Mouse (Mus musculus): ENCODE data around the gene Plekho2. TPM values are rescaled to one million over a fixed set of nuclear protein-coding genes. Genes with fewer than 3 reads are reported as not detected.

The Plekho2 gene
- total and polyA plus RNA-seq, 2 experiments from 2014 or later, result 4.0 to 5.4 TPM

DNA sequence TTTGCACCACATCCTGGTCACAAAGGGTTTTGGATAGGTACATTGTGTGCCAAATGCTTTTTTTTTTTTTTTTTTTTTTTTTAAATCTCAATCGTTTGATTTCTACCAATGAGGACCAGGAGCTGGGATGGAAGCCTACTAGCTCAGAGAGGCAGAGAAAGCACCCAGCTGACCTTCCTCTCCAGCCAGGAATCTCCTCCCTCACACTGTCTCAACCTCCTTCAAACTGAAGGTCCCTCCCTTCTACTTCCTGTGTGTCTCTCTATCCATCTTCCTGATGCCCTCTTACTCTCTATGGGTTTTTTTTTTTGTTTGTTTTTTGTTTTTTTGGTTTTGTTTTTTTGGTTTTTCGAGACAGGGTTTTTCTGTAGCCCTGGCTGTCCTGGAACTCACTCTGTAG, 21.1 kb upstream of the Plekho2 start:
- Histone ChIP-seq H3K27me3 (ENCODE audit: insufficient read depth, low read length) (no peaks in the 10 kb centered on the region), H3K36me3 (ENCODE audit: insufficient read depth) (no peaks in the 10 kb centered on the region), H3K9me3 (ENCODE audit: low read length) (no peaks in the 10 kb centered on the region), H3K27ac (ENCODE audit: low read depth, low read length) (no peak overlapping the region), H3K9ac (no peak overlapping the region), H3K4me2 (ENCODE audit: low read depth) (no peak overlapping the region), H3K4me3 (ENCODE audit: low read depth, low read length) (no peak overlapping the region), H3K4me1 (ENCODE audit: insufficient read depth) (no peaks in the 10 kb centered on the region)
- 76% methylated on average over 2 of the region's 2 CpGs for WGBS
- no peak for TF ChIP-seq CTCF (IDR thresholded peaks at IDR 0.05; ENCODE audit: low read depth)
- ATAC-seq (no peak), DNase-seq (no peak)

DNA sequence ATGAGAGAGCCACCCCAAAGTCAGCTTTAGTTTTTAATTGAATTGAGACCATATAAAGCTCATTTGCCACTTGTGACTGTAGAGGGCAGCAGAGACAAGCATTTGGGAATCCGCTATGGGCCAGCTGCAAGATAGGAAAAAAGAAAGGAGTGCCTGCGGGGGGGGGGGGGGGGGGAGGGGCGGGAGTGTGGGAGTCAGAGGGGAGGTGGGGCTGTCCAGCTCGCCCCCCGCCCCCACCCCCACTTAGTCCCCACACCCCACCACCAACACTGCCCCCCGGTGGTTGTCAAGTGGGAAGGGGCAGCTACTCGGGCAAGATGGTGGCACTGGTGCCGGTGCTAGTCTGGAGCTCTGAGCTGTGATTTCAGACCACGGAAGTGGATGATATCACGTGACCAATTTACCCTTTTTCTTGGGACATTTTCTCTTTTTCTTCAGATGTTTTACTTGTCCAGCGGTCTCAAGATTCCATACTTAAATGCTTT, 19.0 kb upstream of the Plekho2 start:
- no peaks in the 10 kb centered on the region for H3K27me3 ChIP-seq (ENCODE audit: insufficient read depth, low read length)
- H3K36me3 ChIP-seq (ENCODE audit: insufficient read depth), result no peaks in the 10 kb centered on the region
- H3K4me1 ChIP-seq (ENCODE audit: insufficient read depth), result no peaks in the 10 kb centered on the region
- 51% methylated on average over 7 of the region's 11 CpGs for WGBS
- DNase-seq (peak; percentile 74), ATAC-seq (peak; percentile 29; the same call in 1 of the 2 replicates)
- no peaks in the 10 kb centered on the region for H3K9me3 ChIP-seq (ENCODE audit: low read length)
- H3K4me2 ChIP-seq (ENCODE audit: low read depth), result peak overlapping the region; percentile 21; the same call in 1 of the 2 replicates
- no peak overlapping the region for H3K4me3 ChIP-seq (ENCODE audit: low read depth, low read length)
- H3K27ac ChIP-seq (ENCODE audit: low read depth, low read length), result no peak overlapping the region
- TF ChIP-seq CTCF (IDR thresholded peaks at IDR 0.05; ENCODE audit: low read depth), result peak; percentile 66
- no peak overlapping the region for H3K9ac ChIP-seq

DNA sequence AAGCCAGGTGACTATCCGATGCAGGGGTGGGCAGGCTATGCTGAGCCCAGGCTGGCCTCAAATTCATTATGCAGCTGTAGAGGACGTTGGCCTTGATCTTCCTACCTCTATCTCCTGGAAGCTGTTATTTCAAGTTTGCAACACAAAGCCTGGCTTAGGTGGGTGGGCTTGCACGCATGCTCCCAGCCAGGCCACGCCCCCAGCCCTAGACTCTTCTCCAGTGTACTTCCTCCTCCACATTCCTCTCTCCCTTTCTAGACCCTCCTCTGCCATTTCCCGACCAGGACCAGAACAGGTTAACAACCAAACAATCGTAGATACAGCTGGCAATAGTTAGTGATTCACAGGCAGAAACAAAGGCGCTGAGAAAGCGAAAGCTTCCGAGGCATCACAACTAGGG, 13.8 kb upstream of the Plekho2 start:
- H3K4me3 ChIP-seq (ENCODE audit: low read depth, low read length), result no peak overlapping the region
- H3K27ac ChIP-seq (ENCODE audit: low read depth, low read length), result no peak overlapping the region
- no peaks in the 10 kb centered on the region for H3K4me1 ChIP-seq (ENCODE audit: insufficient read depth)
- no peak for ATAC-seq
- H3K36me3 ChIP-seq (ENCODE audit: insufficient read depth), result no peaks in the 10 kb centered on the region
- no peaks in the 10 kb centered on the region for H3K9me3 ChIP-seq (ENCODE audit: low read length)
- 89% methylated on average over 9 of the region's 9 CpGs for WGBS
- no peak for DNase-seq
- H3K4me2 ChIP-seq (ENCODE audit: low read depth), result no peak overlapping the region
- H3K9ac ChIP-seq, result no peak overlapping the region
- TF ChIP-seq CTCF (IDR thresholded peaks at IDR 0.05; ENCODE audit: low read depth), result no peak
- no peaks in the 10 kb centered on the region for H3K27me3 ChIP-seq (ENCODE audit: insufficient read depth, low read length)

DNA sequence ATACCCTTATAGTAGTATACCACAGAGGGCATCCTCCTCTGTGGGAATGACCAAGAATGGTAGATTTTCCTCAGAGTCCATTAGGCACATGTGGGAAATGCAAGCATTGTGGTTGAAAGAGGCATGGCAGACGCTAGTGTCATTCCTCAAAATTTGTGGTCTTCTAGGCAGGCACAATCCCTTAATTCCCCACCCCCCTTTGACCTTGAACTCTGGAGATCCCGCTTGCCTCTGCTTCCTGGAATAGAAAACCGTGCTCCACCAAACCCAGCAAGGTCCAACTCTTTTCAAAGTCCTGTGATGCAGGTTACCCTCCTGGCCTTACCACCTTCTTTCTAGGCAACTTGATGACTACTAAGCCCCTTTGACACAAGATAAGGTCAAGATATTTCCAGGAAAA, 12.9 kb upstream of the Plekho2 start:
- WGBS, result 91% methylated on average over 3 of the region's 3 CpGs
- Histone ChIP-seq H3K27ac (ENCODE audit: low read depth, low read length) (no peak overlapping the region), H3K4me2 (ENCODE audit: low read depth) (no peak overlapping the region)

DNA sequence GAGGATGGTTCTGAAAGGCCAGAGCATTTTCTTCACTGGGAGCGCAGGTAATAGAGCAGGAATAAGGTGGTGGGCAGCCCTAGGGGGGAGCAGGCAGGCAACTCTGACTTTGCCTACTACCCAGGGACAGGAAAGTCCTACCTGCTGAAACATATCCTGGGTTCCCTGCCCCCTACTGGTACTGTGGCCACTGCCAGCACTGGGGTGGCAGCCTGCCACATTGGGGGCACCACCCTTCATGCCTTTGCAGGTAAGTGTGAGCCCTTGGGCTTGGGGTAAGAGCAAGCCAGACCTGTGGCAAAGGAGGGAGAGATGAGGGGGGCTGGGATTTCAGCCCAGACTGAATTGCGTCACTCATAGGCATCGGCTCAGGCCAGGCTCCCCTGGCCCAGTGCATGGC, 9.3 kb upstream of the Plekho2 start:
- TF ChIP-seq CTCF (IDR thresholded peaks at IDR 0.05; ENCODE audit: low read depth), result no peak
- peaks cover 10% of the 10 kb centered on the region; the same call in 1 of the 2 replicates for H3K4me1 ChIP-seq (ENCODE audit: insufficient read depth)
- H3K27me3 ChIP-seq (ENCODE audit: insufficient read depth, low read length), result no peaks in the 10 kb centered on the region
- no peaks in the 10 kb centered on the region for H3K9me3 ChIP-seq (ENCODE audit: low read length)
- H3K9ac ChIP-seq, result 0 out of 2 replicates have a peak overlapping the region, but pooled peaks have one; percentile 10
- H3K27ac ChIP-seq (ENCODE audit: low read depth, low read length), result no peak overlapping the region
- peak overlapping the region; percentile 100; the same call in 1 of the 2 replicates for H3K4me2 ChIP-seq (ENCODE audit: low read depth)
- no peak overlapping the region for H3K4me3 ChIP-seq (ENCODE audit: low read depth, low read length)
- ATAC-seq (no peak), DNase-seq (no peak)
- H3K36me3 ChIP-seq (ENCODE audit: insufficient read depth), result no peaks in the 10 kb centered on the region
- 87% methylated on average over 3 of the region's 3 CpGs for WGBS

More for the DNA sequence above, 12.9 kb upstream of the Plekho2 start:
- DNase-seq (no peak), ATAC-seq (no peak)
- no peak for TF ChIP-seq CTCF (IDR thresholded peaks at IDR 0.05; ENCODE audit: low read depth)
- H3K9me3 ChIP-seq (ENCODE audit: low read length), result no peaks in the 10 kb centered on the region
- no peak overlapping the region for H3K4me3 ChIP-seq (ENCODE audit: low read depth, low read length)
- H3K9ac ChIP-seq, result no peak overlapping the region
- peaks cover 5% of the 10 kb centered on the region; the same call in 1 of the 2 replicates for H3K4me1 ChIP-seq (ENCODE audit: insufficient read depth)
- no peaks in the 10 kb centered on the region for H3K27me3 ChIP-seq (ENCODE audit: insufficient read depth, low read length)
- H3K36me3 ChIP-seq (ENCODE audit: insufficient read depth), result no peaks in the 10 kb centered on the region

DNA sequence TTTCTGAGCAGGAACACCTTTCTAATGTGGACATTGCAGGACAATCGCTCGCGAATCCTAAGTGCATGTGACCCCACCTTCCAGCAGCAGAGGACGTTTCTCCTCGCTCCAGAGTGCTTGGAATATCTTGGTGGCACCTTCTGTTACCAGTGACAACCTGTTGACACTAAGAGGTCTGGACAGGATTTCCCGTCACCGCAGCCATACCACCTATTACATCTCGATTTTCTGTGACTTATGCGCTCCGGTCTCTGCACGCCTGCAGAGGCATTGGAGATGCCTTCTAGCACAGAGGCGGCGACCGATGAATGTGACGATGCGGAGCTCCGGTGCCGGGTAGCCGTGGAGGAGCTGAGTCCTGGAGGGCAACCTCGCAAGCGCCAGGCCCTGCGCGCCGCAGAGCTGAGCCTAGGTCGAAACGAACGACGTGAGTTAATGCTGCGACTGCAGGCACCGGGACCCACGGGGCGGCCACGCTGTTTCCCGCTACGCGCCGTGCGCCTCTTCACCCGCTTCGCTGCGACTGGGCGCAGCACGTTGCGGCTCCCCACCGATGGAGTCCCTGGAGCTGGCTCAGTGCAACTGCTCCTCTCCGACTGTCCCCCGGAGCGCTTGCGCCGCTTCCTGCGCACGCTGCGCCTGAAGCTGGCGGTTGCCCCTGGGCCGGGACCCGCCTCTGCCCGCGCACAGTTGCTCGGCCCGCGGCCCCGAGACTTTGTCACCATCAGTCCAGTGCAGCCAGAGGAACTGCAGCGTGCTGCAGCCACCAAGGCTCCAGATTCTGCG, 7.9 kb upstream of the Plekho2 start:
- no peak for DNase-seq
- no peaks in the 10 kb centered on the region for H3K9me3 ChIP-seq (ENCODE audit: low read length)

DNA sequence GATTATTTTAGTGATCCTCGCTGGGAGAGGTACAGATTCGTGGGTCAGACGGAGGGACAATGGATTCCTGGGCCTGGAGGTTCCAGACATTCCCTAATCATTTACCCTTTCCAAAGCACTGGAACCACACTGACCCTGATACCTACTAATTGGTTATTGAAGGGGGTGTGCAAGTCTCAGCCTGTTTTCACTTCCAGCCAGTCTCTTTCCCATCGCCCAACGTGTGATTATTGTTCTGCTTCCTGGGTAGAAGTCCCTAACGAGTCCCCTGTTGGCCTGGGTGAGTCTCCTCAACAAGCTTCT, 7.4 kb upstream of the Plekho2 start:
- Histone ChIP-seq H3K27me3 (ENCODE audit: insufficient read depth, low read length) (no peaks in the 10 kb centered on the region), H3K4me2 (ENCODE audit: low read depth) (peak overlapping the region; percentile 100), H3K4me3 (ENCODE audit: low read depth, low read length) (peak overlapping the region; percentile 44), H3K9ac (peak overlapping the region; percentile 41; the same call in 1 of the 2 replicates), H3K9me3 (ENCODE audit: low read length) (no peaks in the 10 kb centered on the region), H3K27ac (ENCODE audit: low read depth, low read length) (no peak overlapping the region), H3K36me3 (ENCODE audit: insufficient read depth) (no peaks in the 10 kb centered on the region), H3K4me1 (ENCODE audit: insufficient read depth) (peaks cover 10% of the 10 kb centered on the region; the same call in 1 of the 2 replicates)
- no peak for DNase-seq
- TF ChIP-seq CTCF (IDR thresholded peaks at IDR 0.05; ENCODE audit: low read depth), result no peak
- 0% methylated on average over 6 of the region's 6 CpGs for WGBS
- 0 out of 2 replicates have a peak, but pooled peaks have one; percentile 5 for ATAC-seq

More for the DNA sequence above, 7.9 kb upstream of the Plekho2 start:
- TF ChIP-seq CTCF (IDR thresholded peaks at IDR 0.05; ENCODE audit: low read depth), result 0 out of 2 replicates have a peak, but pooled peaks have one; percentile 9
- peak overlapping the region; percentile 41 for H3K9ac ChIP-seq
- H3K36me3 ChIP-seq (ENCODE audit: insufficient read depth), result no peaks in the 10 kb centered on the region
- H3K4me2 ChIP-seq (ENCODE audit: low read depth), result peak overlapping the region; percentile 100
- ATAC-seq, result peak; percentile 38
- no peak overlapping the region for H3K27ac ChIP-seq (ENCODE audit: low read depth, low read length)
- peaks cover 10% of the 10 kb centered on the region; the same call in 1 of the 2 replicates for H3K4me1 ChIP-seq (ENCODE audit: insufficient read depth)
- H3K4me3 ChIP-seq (ENCODE audit: low read depth, low read length), result peak overlapping the region; percentile 44
- WGBS, result 0% methylated on average over 64 of the region's 64 CpGs
- H3K27me3 ChIP-seq (ENCODE audit: insufficient read depth, low read length), result no peaks in the 10 kb centered on the region

All from forebrain, postnatal 0 days (tissue).